Comparison of ENCODE assay signal across 18 mouse cellular contexts in the genomic region with DNA sequence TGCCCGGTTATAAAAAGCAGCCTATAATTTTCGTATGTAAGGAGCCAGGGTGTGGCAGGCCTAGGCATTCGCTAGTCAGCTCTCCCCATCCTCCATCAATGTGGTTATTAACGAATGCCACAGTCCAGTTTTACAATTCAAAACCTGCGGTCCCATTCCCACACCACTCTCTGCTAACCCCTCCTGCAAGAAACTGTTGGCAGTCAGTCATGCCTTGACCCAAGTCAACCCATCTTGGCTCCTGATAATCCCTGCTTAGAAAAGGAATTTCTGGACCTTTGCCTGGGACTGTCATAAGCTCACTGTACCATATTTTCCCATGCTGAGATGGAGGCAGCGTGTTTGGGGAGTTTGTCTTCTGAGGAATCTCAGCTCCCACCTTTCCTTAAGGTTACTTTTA.
DNase-seq lines count a peak whose midpoint lies in the region; ATAC-seq and TF ChIP-seq lines count a peak whose summit lies in the region.
"Had no signal": no experiment of that assay in that cellular context is flagged by ENCODE, and none has a peak within 500 bp of the region (broad histone marks: within the 10 kb centered on the region; RNA-seq: fewer than 3 reads in every experiment).

No protein-coding gene starts in this region.

- H3K36me3 ChIP-seq in heart, embryonic 15.5 days: no peaks in the 10 kb centered on the region
- H3K36me3 ChIP-seq in midbrain, postnatal 0 days (ENCODE audit: insufficient read depth, low read length): no peaks in the 10 kb centered on the region
- H3K36me3 ChIP-seq in midbrain, embryonic 14.5 days (ENCODE audit: control insufficient read depth, insufficient read depth, low read length): no peaks in the 10 kb centered on the region
- H3K36me3 ChIP-seq in limb, embryonic 15.5 days: no peaks in the 10 kb centered on the region
- H3K36me3 ChIP-seq in hindbrain, embryonic 12.5 days: no peaks in the 10 kb centered on the region
- H3K36me3 ChIP-seq: forebrain, embryonic 15.5 days; hindbrain, embryonic 13.5 days had no signal

- DNase-seq in heart, adult 8-10 months (ENCODE audit: low spot score): no peak
- DNase-seq in midbrain, postnatal 0 days (ENCODE audit: low spot score): peak; percentile 29
- DNase-seq in midbrain, embryonic 14.5 days: no peak
- DNase-seq in adrenal gland, postnatal 25 days: no peak
- DNase-seq: cerebellum, adult 18-20 months; kidney, adult 8-10 months; kidney, postnatal 25 days; lung, adult 2 months; lung, postnatal 36 days; right cerebral cortex, postnatal 4 days had no signal

- H3K4me1 ChIP-seq in heart, embryonic 15.5 days (replicated peaks): peaks cover 19% of the 10 kb centered on the region
- H3K4me1 ChIP-seq in midbrain, postnatal 0 days (ENCODE audit: insufficient read depth, low read length): no peaks in the 10 kb centered on the region
- no peaks in the 10 kb centered on the region for H3K4me1 ChIP-seq in midbrain, embryonic 14.5 days (ENCODE audit: control insufficient read depth, insufficient read depth, low read length)
- peaks cover 23% of the 10 kb centered on the region for H3K4me1 ChIP-seq in limb, embryonic 15.5 days
- peaks cover 12% of the 10 kb centered on the region for H3K4me1 ChIP-seq in hindbrain, embryonic 12.5 days

- 51% methylated on average over 6 of the region's 6 CpGs for WGBS in heart, embryonic 15.5 days
- WGBS in midbrain, postnatal 0 days: 87% methylated on average over 6 of the region's 6 CpGs
- 86% methylated on average over 6 of the region's 6 CpGs for WGBS in midbrain, embryonic 14.5 days
- 39% methylated on average over 6 of the region's 6 CpGs for WGBS in limb, embryonic 15.5 days
- 85% methylated on average over 6 of the region's 6 CpGs for WGBS in hindbrain, embryonic 12.5 days

- H3K4me2 ChIP-seq in heart, embryonic 15.5 days: no peak overlapping the region
- no peak overlapping the region for H3K4me2 ChIP-seq in midbrain, postnatal 0 days (ENCODE audit: low read depth, low read length, poor library complexity, severe bottlenecking)
- no peak overlapping the region for H3K4me2 ChIP-seq in midbrain, embryonic 14.5 days (ENCODE audit: low read length)
- no peak overlapping the region for H3K4me2 ChIP-seq in limb, embryonic 15.5 days
- no peak overlapping the region for H3K4me2 ChIP-seq in hindbrain, embryonic 12.5 days (replicated peaks)
- H3K4me2 ChIP-seq: forebrain, embryonic 15.5 days; hindbrain, embryonic 13.5 days had no signal

- no peak overlapping the region for H3K9ac ChIP-seq in heart, embryonic 15.5 days
- no peak overlapping the region for H3K9ac ChIP-seq in midbrain, postnatal 0 days (replicated peaks; ENCODE audit: low read length, poor library complexity, severe bottlenecking)
- H3K9ac ChIP-seq in midbrain, embryonic 14.5 days (replicated peaks; ENCODE audit: low read length): no peak overlapping the region
- no peak overlapping the region for H3K9ac ChIP-seq in limb, embryonic 15.5 days
- H3K9ac ChIP-seq in hindbrain, embryonic 12.5 days: no peak overlapping the region
- H3K9ac ChIP-seq: forebrain, embryonic 15.5 days; hindbrain, embryonic 13.5 days had no signal

- H3K4me3 ChIP-seq in heart, embryonic 15.5 days: no peak overlapping the region
- no peak overlapping the region for H3K4me3 ChIP-seq in midbrain, postnatal 0 days (ENCODE audit: low read depth, low read length)
- H3K4me3 ChIP-seq in midbrain, embryonic 14.5 days (replicated peaks; ENCODE audit: low read depth, low read length): no peak overlapping the region
- no peak overlapping the region for H3K4me3 ChIP-seq in limb, embryonic 15.5 days
- no peak overlapping the region for H3K4me3 ChIP-seq in hindbrain, embryonic 12.5 days
- H3K4me3 ChIP-seq: forebrain, embryonic 15.5 days; hindbrain, embryonic 13.5 days had no signal

- no peaks in the 10 kb centered on the region for H3K27me3 ChIP-seq in heart, embryonic 15.5 days
- H3K27me3 ChIP-seq in midbrain, postnatal 0 days (ENCODE audit: insufficient read depth, low read length): no peaks in the 10 kb centered on the region
- no peaks in the 10 kb centered on the region for H3K27me3 ChIP-seq in midbrain, embryonic 14.5 days (ENCODE audit: control insufficient read depth, insufficient read depth, low read length)
- H3K27me3 ChIP-seq in limb, embryonic 15.5 days: no peaks in the 10 kb centered on the region
- no peaks in the 10 kb centered on the region for H3K27me3 ChIP-seq in hindbrain, embryonic 12.5 days
- H3K27me3 ChIP-seq: forebrain, embryonic 15.5 days had no signal

- H3K27ac ChIP-seq in heart, embryonic 15.5 days: 0 out of 2 replicates have a peak overlapping the region, but pooled peaks have one; percentile 7
- H3K27ac ChIP-seq in midbrain, postnatal 0 days (ENCODE audit: low read depth, low read length): no peak overlapping the region
- H3K27ac ChIP-seq in midbrain, embryonic 14.5 days (replicated peaks; ENCODE audit: low read depth, low read length): no peak overlapping the region
- peak overlapping the region; percentile 43; the same call in 1 of the 2 replicates for H3K27ac ChIP-seq in limb, embryonic 15.5 days
- no peak overlapping the region for H3K27ac ChIP-seq in hindbrain, embryonic 12.5 days
- H3K27ac ChIP-seq: forebrain, embryonic 15.5 days; hindbrain, embryonic 13.5 days; stomach, postnatal 0 days had no signal

- TF ChIP-seq CTCF in midbrain, postnatal 0 days (IDR thresholded peaks at IDR 0.05): no peak

- ATAC-seq in heart, embryonic 15.5 days (replicated peaks; ENCODE audit: insufficient number of reproducible peaks, insufficient read depth, low FRiP score, low read depth): no peak
- ATAC-seq in midbrain, postnatal 0 days (ENCODE audit: low FRiP score): no peak
- ATAC-seq in midbrain, embryonic 14.5 days (ENCODE audit: low FRiP score, low TSS enrichment): no peak
- ATAC-seq in limb, embryonic 15.5 days (ENCODE audit: insufficient number of reproducible peaks, low FRiP score, low TSS enrichment, low read depth): no peak
- ATAC-seq in hindbrain, embryonic 12.5 days (ENCODE audit: low FRiP score): no peak
- ATAC-seq: activated CD4-positive, CD25-positive, alpha-beta regulatory T cell, adult 4 months; forebrain, embryonic 15.5 days; inflammation-experienced regulatory T-cells, adult 6 months had no signal

- no peaks in the 10 kb centered on the region for H3K9me3 ChIP-seq in heart, embryonic 15.5 days (replicated peaks)
- H3K9me3 ChIP-seq in midbrain, postnatal 0 days (ENCODE audit: low read length): no peaks in the 10 kb centered on the region
- H3K9me3 ChIP-seq in midbrain, embryonic 14.5 days (ENCODE audit: control insufficient read depth, low read length): no peaks in the 10 kb centered on the region
- no peaks in the 10 kb centered on the region for H3K9me3 ChIP-seq in limb, embryonic 15.5 days
- H3K9me3 ChIP-seq in hindbrain, embryonic 12.5 days (replicated peaks): no peaks in the 10 kb centered on the region
- H3K9me3 ChIP-seq: forebrain, embryonic 15.5 days; hindbrain, embryonic 13.5 days had no signal

Comparison
In these comparisons a context has a peak if more than half of its experiments do, and no peak if none do; other contexts are left out.
1. H3K27ac ChIP-seq: peak in heart, embryonic 15.5 days (single experiment) and limb, embryonic 15.5 days (single experiment); none in midbrain, postnatal 0 days (single experiment), midbrain, embryonic 14.5 days (single experiment) and hindbrain, embryonic 12.5 days (single experiment).